Mouse (Mus musculus) v-Abl transformed pro-B cells (cell line): ENCODE data around the gene Spaca5.

Source experiments
- in situ Hi-C, 2 experiments: fragments of 400-800 bp; cut with MboI; formaldehyde crosslinking; loops; one replicate each; pipeline ENCODE4 v1.15.1; 2025; ENCODE audit not compliant: unreplicated experiment in 2 of 2

Spaca5 gene

GRCm38 (mm10) chrX:21068106-21068505 is at the start of gene Spaca5:
TSS of gene Spaca5 (plus strand) at chrX:21068406.
- in situ Hi-C loops: loop anchor here in 1 of 2 experiments (25.0 kb wide), 1 partner anchor 231 kb away; no protein-coding TSS in a partner anchor

DNA sequence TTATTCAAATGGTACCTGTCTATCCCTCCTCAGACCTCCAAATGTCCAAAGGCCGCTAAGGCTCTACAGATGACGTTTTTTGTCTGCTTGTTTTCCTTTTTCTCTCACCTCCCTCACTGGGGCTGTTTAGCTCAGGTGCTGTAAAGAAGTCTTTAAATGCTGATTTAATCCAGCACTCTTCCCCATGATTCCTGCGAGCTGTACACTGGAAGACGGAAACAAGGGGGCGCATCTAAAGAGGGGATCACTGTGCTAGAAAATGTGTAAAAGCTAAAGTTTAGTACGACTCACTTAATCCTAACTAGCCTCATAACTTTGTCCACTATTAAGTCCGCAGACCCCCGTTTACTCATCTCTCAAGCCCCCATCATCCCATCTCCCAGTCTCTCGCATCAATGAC is 6.7 kb upstream of the Spaca5 start:
- in situ Hi-C loops: loop anchor here in 1 of 2 experiments (25.0 kb wide), 1 partner anchor 224 kb away; no protein-coding TSS in a partner anchor

- in situ Hi-C loops: loop anchor here in 1 of 2 experiments (25.0 kb wide), 1 partner anchor 225 kb away; no protein-coding TSS in a partner anchor
Measured at GRCm38 (mm10) chrX:21061866-21062543, 6.2 kb upstream of the Spaca5 start, which contains the start of gene Zfp182. TSS of gene Zfp182 (minus strand) at chrX:21062316.

DNA sequence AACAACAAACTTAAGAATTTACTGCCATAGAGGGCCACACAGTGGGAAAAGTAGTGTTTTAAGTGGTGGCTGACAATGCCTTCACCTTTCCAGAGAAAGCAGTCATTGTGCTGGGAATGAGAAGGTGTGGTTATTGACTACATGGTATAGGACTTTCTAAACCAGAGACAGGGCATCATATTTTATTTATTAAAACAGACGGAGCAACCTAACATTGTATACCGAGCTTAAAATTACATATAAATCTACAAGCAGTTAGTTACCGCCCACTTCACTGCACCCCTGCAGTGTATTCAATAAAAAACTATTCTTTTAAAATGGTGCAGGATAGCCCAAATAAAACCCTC is 5.7 kb upstream of the Spaca5 start:
- in situ Hi-C loops: loop anchor here in 1 of 2 experiments (25.0 kb wide), 1 partner anchor 225 kb away; no protein-coding TSS in a partner anchor

DNA sequence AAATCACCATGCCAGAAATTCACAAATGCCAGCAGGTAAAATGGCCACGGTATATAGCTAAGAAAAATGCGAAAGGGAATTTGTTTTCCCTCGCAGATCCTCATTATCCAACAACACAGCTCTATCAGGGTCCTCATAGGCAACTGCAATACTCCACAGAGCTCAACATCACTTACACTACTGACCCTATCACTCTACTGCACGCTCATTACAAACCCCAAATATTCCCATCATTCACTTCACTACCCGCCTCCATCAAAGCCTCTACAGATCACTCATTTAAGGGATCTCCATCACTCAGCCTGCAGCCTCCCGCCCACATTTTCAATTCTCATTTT is 20.4 kb downstream of the Spaca5 start:
- in situ Hi-C loops: no loop called here

DNA sequence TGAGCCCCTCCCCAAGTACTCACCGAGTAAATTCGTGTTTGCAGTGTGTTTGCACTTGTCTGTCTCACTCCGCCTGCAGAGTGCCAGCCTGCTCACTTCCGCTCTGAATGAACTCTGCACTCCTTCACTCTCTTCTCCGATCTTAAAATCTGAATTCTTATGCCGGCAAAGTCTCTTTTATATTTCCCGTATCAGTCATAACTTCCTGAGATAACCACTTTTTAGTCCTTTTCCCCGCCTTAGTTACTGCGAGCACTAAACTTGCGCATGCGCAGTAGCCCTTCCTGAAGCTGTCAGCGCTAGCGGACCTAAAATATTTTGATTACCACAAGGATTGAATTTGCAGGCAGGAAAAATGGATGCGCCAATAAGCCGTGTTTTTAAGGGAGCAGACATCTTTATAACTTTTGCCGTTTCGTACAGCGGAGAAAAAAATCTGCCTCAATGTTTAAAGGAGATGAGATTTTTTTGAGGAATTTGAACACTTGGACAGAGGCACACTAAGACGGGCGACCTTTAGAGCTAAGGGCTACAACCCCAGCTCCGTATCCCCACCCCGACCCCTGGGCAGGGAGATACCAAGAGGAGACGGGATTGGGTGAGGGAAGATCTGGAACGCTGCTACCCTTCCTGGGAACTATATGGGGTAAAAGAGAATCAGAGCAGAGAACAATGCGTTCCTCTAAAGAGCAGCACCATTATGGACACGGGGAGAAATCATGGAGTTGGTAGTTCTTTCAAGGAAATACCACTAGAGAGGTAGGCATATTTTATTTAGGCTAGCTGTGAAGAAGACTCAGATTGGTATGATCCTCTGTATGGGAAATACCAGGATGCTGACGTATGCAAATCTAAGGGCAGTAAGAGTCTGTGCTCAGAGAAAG is 21.0 kb downstream of the Spaca5 start, which contains the start of gene Zfp300:
Gene Zfp300 (minus strand): TSS at position 545 of the 884 bp plus-strand sequence.
- in situ Hi-C loops: no loop called here

GRCm38 (mm10) chrX:21089867-21090239 is 21.6 kb downstream of the Spaca5 start:
- in situ Hi-C loops: no loop called here

DNA sequence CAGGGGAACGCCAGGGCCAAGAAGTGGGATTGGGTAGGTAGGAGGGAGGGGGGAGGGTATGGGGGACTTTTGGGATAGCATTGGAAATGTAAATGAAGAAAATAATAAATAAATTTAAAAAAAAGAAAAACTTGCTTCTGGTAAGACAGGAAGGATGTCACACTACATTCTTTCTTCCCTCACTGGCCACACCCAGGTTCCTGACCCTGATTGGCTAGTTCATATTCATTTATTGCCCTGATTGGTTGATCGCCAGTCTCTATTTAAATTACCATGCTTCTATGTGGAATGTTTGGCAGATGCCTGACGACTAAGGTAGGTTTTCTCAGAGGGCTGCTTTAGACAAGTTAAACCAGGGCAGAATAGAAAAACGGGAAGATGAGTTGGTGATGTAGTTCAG is 47.3 kb downstream of the Spaca5 start, which contains the start of gene Ssxa1:
Gene Ssxa1 (plus strand): TSS at position 301 of the 400 bp plus-strand sequence.
- in situ Hi-C loops: no loop called here
